Mouse (Mus musculus) splenic B cell, adult 2 months (primary cell): Measurements from ENCODE around the gene Dusp19.

Experiments used
- DNase-seq: peaks from one replicate; pipeline ENCODE4 v3.0.0-alpha.2; 2011; ENCODE audit warnings: low read depth, low spot score
- H3K27me3 ChIP-seq: 2 replicates; pipeline ENCODE4 v1.6.1; 2012; ENCODE audit warnings: mild to moderate bottlenecking, low read length, moderate library complexity, mixed read lengths; ENCODE audit not compliant: control insufficient read depth, poor library complexity, insufficient read depth, severe bottlenecking
- H3K36me3 ChIP-seq: 2 replicates; pipeline ENCODE4 v1.6.1; 2012; ENCODE audit warnings: mild to moderate bottlenecking, low read length, moderate library complexity, mixed read lengths; ENCODE audit not compliant: control insufficient read depth, poor library complexity, insufficient read depth, severe bottlenecking

Dusp19 gene

DNA sequence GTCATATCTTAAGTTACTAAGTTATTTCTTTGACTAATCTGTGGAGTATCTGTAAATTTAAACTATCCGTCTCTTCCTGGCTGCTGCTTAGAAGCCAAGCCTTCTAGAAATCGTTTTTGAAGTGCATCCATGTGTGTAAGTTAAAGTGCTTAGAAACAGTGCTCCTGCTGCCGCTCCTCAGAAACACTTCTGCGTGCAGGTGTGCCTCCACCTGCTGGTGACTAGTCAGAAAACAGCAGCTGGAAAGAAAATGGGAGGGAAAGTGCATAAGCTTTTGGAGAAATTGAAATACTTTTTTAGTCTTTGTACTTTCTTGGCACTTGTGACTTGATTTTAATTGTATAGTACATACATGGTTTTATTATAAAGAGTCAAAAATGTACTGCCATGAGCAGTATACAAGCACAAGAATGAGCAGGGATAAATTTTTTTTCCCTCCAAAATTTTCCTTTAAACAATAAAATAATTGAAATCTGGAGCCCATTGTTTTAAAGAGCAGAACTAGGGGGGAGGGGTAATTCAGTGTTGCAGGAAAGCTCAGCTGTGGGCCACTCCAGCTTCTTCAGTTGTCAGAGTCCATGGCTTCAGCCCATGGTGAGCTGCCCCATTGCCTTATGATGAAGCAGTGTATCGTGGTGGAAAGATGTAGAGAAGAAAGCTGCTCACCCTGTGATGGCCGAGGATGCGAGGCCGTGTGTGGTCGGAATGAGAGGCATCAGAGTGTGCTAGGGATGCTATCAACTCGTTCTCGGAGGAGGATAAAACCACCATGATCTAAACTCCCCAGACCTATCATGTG is 53.2 kb downstream of the Dusp19 start:
- DNase-seq, result peak; percentile 3
- H3K36me3 ChIP-seq, result no peaks in the 10 kb centered on the region
- H3K27me3 ChIP-seq, result no peaks in the 10 kb centered on the region

DNA sequence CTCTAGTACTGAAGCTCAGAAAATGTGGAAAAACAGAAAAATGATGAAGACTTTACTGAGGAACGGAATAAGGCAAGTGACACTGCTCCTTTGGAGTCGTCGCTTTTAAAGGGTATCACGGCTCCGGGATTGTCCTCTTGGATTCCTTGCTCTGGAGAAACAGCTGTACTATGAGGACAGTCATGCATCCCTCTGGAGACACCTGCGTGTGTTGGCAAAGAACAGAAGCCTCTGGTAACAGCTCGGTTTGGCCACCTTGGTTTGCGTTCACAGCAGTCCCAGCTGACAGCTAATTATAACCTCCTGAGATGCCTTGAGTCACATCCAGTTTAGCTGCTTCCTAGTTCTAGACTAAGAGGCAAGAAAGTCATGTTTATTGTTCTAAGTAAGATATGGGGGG is 62.0 kb downstream of the Dusp19 start:
- no peaks in the 10 kb centered on the region for H3K36me3 ChIP-seq
- no peaks in the 10 kb centered on the region for H3K27me3 ChIP-seq
- no peak for DNase-seq
